Mouse (Mus musculus) liver, embryonic 14.5 days (tissue): ENCODE results near the gene Kif16b.

Experiments used
- CTCF ChIP-seq: IDR thresholded peaks from 2 replicates; pipeline ENCODE4 v1.5.1; 2016; ENCODE audit warnings: antibody characterized with exemption, low read depth, control low read depth
- EP300 ChIP-seq: IDR thresholded peaks from 2 replicates; pipeline ENCODE4 v1.6.1; 2016; ENCODE audit warnings: antibody characterized with exemption, low read depth

DNA sequence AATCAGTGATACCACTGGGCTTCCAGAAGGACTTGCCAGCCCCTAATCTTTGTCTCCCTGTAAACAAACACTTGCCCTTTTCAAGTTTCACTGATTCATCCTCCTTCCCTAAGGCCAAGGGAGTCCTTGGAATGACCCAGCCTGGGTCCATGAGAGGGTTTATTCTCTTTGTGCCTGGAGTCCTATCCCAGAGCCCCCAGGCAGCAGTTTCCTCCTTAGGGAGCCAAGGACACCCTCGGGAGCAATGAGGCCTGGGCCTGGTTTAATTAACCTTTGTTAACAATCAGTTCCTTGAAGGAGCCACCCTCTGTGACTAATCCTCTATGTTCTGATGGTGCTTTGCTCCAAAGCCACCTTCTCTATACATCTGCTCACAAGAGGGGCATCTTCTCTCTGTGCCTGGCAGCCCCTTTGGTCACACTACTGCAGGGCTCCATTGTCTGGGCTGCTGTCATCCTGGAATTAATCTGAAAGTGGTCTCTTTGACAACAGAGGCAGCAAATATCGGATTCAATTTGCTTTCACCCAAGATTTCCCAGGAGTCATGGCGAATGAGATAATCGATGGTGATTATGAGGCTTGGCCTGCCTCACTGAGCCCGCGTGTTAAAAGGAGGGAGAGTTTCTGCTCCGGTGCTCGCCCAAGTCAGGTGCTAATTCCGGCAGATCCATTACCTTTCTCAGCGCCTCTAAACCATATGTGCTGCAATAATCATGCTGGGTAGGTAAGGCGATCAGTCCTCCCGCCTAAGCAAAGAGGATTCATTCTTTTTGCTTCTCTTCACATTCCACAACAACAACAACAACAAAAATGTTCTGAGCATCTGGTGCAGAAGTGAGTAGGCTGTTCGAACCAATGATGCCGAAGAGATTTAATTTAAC is 311.7 kb downstream of the Kif16b start:
- TF ChIP-seq CTCF (no peak), EP300 (no peak)
